Mouse (Mus musculus) cortical plate, adult 2 months (tissue): ENCODE measurements around the gene Slc1a6.
"Not testable (repeated sequence)": the region's sequence is repeated elsewhere in the genome, so short reads cannot be mapped to it uniquely, and the experiment has no call there.

Experiments used
- CTCF ChIP-seq: fragments of 200-500 bp; IDR thresholded peaks from 2 replicates; pipeline ENCODE4 v1.5.1; 2011; ENCODE audit warnings: mild to moderate bottlenecking, control low read depth, low read length; ENCODE audit not compliant: insufficient read depth; ENCODE audit errors: extremely low read depth
- POLR2A ChIP-seq: fragments of 200-500 bp; IDR thresholded peaks from 2 replicates; pipeline ENCODE4 v1.6.1; 2011; ENCODE audit warnings: mild to moderate bottlenecking, low read length, control low read depth; ENCODE audit not compliant: insufficient read depth; ENCODE audit errors: extremely low read depth

- TF ChIP-seq POLR2A, CTCF: not testable (repeated sequence)
These were observed 60.2 kb downstream of the Slc1a6 start for GRCm38 (mm10) chr10:78840456-78840855.
